Mouse (Mus musculus) kidney, adult 9 months (tissue): ENCODE measurements around the gene Miga2.
A peak's percentile ranks its signal among the peaks of the same experiment; 100 is the strongest.

Source experiments
- DNase-seq: peaks from one replicate; pipeline ENCODE4 v3.0.0; 2022

Gene Miga2

DNA sequence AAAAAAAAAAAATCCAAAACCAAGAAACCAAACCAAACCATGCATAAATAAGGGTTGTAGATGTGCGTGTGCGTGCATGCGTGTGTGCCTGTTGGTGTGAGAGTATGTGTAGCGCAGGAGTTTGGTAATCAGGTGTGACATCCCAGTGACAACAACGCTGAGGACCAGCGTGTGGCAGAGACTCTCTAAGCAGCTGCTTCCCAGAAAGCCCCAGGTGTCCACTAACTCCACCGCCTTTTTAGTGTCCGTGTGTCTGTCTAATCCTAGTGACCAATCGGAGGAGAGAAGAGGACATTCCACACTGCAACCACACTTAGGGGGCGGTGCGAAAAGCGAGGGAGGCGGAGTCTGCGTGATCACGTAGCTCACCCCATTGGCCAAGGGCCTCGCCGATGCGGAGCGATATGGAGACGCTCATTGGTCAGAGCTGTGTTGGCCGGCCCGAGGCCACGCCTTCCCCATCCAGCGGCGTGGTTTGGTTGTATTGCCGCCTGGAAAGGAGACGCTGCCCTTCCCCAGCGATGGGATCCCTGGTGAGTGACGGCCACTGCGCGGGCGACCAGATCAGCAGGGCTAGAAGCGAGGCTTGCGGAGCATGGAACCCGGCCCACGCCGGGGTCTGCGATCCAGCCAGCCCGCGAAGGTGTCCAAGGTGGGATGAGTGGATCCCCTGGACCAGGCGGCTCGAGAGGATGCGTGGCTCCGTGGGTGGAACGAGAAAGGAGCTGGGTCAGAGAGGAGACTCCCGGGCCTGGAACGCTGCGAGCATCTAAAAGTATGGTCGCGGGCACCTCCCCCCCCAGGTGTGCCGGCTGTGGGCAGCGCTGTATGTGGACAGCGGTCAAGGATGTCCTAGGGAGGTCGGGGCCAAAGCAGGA is at the start of gene Miga2:
Miga2 (plus strand) TSS at position 461 of the 878 bp plus-strand sequence.
- peak; percentile 100 for DNase-seq

DNA sequence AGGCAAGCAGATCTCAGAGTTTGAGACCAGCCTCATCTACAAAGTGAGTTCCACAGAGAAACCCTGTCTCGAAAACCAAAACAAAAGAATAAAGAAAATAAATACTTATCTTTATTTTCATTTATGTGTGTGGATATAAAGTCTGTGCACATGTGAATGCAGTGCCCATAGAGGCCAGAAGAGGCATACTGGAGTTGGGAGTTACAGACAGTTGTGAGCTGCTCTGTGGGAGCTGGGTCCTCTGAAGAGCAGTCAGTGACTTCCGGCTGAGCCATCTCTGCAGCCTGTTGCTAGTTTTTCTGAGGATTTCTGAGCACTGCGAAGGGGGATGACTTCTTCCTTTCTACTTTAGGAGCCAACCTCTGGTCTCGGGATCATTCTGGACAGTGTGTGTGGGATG is 47.9 kb upstream of the Miga2 start:
- no peak for DNase-seq

DNA sequence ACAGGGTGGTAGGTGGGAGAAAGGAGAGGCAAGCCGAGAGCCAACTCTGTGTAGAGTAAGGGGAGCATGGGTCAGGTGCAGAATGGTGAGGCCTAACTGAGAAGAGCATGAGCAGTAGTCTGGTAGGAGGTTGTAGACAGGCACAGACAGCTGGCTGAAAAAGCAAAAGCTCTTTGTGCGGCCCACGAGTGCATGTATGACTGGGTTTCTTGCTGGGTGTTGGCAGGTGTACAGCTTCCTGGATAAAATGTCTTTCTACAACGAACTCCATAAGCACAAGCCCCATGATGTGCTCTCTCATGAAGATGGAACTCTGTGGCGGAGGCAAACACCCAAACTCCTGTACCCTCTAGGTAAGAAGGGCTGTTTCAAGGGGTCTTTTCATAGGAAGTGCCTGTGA is 47.1 kb upstream of the Miga2 start:
- no peak for DNase-seq

DNA sequence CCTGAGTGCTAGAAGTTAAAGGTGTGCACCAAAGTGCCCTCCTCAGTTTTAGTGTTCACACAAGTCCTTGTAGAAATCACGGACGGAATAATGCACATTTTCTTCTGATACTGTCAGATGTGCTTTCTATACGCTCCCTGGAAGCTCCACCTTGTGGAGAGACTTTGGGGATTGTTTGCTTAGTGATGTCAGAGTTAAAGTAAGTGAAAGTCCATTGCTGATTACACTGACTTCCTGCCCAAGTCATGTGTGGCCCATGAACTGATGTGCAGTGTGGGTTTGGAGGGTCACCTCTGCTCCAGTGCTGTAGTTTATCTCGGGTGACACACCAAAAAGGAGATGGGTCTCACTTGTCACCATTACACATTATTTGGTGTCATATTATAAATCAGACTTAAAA is 44.8 kb upstream of the Miga2 start:
- no peak for DNase-seq

DNA sequence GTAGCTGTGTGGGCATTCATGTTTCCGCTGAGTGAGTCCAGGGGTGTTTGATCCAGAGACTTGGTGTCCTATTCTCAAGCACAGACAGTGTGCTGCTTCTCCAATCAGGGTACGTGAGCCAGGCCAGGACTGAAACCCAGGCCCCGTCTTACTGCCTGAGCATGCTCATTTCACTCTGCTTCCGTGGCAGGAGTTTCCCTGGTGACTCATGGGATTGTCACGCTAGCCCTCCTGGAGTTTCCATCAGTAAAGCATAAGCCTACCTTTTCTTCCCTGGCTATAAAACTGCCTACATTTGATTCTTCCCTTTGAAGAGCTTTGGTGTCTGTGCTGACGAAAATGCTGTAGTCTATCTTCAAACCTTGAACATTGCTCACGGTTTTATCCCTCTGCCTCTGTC is 40.9 kb upstream of the Miga2 start:
- DNase-seq = no peak

DNA sequence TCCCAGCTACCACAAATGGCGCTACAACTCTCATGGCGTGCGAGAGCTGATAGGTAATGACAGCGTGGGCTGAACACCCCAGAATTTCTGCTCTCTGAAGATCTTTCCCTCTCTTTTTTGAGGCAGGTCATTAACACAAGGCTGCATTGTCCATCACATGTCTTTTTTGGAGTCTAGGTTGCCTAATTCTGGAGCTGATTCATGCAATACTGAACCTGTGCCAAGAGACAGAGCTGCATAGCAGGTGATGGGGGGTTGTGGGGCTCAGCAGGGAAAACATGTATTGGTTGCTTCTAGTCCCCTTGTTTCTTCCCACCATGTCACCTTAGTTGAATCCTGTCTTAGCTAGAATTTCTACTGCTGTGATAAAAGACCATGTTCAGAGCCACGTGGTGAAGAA is 38.7 kb upstream of the Miga2 start:
- DNase-seq = no peak

DNA sequence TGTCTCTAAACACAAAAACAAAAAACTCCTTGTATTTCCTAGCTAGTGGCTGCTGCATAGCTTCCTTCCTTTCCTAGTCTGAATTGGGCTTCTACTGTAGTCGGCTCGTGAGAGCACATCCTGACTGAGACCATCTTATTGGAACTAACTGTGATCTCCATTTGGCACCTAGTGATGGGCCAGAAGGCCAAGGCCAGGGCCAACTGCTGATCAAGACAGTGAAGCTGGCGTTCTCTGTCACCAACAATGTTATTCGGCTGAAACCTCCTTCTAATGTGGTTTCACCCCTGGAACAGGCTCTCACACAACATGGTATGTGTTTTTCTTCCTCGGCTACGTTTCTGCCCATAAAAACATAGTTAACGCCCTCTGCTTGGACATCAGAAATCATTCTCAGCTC is 36.8 kb upstream of the Miga2 start:
- no peak for DNase-seq

DNA sequence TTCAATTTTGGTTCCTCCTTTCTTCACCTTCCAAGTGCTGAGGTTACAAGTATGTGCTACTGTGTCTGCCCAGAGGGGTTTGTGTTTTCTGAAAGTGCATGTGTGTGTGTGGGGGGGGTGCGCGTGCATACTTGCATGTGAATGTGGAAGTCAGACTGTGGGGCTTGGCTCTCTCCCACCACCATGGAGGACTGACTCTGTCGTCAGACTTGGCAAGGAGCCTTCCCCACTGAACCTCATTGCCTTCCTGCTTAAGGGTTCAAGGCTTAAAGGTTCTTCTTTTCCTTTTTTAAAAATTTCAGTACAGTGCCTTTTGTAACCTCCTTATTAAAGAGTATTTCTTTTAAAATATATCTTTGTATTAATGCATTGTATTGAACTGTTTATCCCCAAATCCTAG is 35.2 kb upstream of the Miga2 start:
- no peak for DNase-seq

DNA sequence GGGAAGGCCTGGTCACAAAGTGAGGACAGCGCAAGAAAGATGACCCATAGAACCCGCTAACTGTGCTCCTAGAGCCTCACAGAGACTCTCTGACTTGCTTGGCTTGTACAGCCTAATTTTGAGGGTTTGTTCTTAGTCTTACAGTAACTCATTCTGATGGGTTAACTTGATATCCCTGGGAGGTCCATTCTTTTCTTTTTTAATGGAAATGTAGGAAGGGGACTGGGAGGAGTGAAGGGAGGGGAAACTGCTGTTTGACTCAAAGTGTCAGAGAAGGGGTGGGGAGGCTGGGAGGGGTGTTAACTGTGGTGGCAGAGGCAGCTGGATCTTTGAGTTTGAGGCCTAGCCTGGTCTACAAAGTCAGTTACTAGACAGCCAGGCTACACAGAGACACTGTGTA is 28.7 kb upstream of the Miga2 start:
- DNase-seq = no peak

DNA sequence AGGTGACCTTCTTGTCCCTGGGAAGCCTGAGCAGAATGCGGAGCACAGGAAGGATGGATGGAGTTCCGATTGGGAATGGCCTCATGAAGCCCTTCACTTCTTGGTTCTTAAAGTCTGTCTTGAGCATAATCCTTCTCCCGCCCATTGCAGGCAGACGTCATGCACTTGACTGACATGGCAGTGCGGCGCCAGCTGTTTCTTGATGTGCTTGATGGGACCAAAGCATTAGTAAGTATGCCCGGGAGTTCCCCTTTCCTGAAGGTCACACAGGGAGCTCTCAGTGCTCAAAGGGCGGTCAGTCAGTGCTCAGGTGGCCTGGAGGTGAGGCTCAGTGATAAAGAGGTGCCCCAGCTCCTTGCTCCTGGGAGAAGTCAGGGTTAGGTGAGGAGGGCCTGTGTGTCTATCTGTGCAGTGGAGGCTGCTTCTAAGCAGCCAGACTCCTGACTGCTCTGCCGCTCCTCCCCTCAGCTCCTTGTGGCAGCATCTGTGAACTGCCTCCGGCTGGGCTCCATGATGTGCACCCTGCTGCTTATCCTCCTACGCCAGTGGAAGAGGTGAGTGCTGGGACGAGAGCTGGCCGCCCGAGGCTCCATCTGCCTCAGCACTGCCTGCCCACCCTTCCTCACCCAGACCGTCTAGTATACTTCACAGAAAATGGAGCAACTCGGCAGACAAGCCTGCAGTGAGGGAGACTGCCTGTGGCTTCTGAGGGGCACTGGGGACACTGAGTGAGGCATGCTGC is 27.7 kb upstream of the Miga2 start:
- DNase-seq = no peak

DNA sequence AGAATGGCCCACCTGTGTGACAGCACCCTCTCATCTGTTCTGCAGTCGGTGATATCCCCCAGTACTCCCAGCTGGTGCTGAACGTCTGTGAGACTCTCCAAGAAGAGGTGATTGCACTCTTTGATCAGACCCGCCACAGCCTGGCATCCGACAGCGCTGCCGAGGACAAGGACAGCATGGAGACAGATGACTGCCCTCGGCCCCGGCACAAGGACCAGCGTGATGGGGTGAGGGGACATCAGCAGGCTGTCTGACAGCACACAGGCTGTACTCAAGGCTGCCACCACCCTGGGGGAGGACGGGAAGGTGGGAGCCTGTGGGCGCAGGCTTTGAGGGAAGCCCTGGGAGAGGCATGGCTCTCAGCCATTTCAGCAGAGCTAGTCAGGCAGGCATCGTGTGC is 26.9 kb upstream of the Miga2 start:
- no peak for DNase-seq

DNA sequence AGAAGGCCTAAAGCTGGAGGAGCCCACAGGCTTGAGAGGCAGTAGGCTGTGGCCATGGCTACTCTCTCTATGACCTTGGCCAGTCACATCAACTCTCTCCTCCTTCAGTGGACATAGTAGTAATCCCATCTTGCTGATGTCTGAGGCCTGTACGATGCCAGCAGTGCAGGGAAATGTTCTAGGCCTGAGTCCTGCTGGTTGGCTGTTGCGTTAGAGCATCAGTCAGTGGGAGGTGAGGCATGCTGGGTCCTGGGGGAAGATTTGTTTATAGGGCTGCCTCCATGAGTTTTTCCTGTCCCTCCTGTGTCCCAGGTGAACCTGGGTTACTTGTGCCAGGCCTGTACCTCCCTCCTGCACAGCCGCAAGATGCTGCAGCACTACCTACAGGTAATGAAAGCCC is 22.0 kb upstream of the Miga2 start:
- DNase-seq = no peak

DNA sequence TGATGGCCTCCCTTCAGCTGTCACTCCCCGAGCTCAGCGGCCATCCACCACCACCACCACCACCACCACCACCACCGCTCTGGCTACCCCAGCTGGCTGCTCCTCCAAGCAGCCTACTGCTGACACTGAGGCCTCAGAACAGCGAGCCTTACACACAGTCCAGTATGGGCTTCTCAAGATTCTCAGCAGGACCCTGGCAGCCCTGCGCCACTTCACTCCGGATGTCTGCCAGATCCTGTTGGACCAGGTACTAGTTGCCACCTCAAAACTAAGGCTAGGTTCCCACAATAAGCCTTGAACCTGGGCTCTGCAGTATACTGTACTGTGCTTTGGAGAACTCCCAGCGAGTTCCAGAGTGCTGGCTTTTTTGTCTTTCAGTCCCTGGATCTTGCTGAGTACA is 21.5 kb upstream of the Miga2 start:
- no peak for DNase-seq

DNA sequence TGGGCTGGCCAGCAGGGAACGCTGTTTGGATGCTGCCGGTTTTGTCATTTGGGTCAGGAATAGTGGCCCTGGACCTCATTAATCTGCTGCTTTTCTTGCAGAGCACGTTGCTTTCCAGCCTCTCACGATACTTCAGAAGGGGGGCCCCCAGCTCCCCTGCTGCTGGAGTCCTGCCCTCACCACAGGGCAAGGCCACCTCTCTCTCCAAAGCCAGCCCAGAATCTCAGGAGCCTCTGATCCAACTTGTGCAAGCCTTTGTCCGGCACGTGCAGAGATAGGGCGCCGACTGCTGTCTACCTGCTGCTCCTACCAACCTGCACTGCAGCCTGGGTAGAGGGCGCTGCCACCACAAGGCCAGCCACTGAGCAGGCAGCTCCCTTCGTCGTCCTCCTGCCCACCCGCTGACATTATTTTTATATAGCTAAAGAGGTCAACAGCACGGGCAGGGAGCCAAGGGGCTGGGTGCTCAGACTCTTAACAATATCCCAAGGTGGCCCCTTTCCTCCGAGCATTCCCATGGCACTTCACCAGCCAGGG is 20.4 kb upstream of the Miga2 start:
- DNase-seq = no peak

DNA sequence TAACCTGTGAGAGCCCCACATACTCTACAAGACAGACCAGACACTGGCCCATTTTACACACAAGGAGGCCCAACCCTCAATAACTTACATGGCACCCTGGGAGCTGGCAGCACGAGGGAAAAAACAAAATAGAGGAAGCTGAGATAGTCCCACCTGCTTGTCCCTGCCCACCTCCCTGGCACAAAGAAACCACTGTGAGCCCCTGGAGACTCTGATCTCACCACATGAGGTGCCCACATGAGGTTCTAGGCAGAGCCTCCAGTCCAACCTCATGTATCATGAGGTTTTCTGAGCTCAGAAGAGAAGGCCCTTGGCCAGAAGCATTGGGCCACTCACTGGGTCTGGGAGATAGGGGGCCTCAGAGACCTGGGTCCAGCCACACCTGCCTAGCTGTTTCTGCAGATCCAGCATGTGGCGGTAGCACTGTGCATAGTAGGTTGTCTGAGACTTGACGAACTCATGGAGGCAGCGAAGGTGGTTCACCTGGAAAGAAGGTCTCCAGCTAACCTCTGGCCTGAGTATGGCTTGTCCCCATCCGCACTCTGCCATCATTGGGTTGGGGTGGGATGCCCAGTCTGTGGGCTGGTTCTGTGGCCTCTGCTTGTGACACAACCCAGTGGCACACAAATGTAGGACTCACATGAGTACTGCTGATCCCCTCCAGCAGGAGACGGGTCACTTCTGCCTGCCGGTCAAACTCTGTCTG is 17.9 kb upstream of the Miga2 start:
- no peak for DNase-seq

DNA sequence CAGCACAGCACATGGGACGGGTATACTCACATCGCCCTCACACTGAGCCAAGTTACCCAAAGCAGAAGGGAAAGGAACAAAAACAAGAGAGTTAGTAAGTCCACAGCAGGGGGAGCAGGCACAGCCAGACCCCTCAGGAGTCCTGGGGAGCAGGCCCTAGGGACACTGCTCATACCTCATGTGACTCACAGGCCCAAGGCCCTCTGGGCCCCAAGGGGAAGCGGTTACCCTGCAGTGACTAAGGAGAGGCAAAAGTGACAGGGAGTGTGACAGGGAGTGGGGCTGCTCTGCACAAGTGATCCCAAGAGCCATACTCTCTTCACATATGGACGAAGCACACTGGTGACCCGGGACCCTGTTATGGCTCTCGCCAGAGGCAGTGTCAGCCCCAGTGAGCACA is 14.8 kb upstream of the Miga2 start:
- no peak for DNase-seq

DNA sequence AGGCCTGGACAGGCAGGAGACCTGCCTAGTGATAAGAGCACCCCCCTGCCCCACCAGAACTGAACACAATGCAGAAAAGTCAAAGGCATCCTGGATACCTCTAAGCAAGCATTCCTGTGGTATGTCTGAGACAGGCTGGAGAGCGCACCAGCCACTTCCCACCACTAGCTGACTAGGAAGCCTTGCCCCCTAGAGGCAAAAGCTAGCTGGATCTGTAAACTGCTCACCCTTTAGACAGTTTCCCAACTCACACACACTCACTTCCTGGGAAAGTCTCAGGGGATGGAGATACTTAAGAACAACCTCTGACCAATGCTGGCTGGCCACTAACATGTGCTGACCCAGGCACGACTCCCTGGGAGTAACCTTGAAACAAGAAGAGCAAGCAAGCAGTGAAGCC is 12.9 kb upstream of the Miga2 start:
- no peak for DNase-seq

DNA sequence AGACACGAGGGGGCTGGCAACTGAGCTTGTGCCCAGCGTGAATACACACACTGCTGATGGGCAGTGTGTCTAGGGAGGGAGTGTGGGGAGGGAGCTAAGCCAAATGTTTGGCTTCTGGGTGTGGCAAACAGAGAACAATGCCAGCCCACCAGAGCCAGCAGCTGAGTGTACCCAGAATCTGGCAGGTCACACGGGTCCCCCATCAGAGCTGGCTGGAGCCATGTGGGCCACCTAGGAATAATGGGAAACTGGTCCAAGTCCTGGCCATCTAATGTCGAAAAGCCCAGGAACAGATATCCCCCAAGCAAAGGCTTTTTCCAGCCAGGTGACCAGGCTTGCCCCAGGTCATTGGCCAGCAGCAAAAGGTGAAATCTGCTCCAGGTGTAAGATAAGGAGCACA is 8.2 kb upstream of the Miga2 start:
- DNase-seq = no peak

DNA sequence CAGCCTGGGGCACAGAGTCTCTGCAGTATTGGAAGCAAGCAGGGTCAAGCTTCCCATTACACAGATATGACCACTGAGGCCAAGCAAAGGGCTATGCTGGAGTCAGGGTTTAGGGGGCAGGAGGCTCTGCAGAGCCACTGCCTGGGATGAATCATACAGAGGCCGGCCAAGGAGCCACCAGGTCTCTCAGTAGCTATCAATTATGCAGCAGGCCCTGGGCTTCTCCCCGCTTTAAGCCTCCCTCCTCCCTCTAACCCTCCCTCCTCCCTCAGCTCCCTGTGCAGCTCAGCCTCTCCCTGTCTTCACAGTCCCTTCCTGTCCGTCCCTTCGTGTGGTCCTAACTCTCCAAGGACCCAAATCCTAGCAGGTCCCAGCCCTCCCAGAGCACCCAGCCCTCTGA is 7.8 kb upstream of the Miga2 start:
- DNase-seq = no peak

DNA sequence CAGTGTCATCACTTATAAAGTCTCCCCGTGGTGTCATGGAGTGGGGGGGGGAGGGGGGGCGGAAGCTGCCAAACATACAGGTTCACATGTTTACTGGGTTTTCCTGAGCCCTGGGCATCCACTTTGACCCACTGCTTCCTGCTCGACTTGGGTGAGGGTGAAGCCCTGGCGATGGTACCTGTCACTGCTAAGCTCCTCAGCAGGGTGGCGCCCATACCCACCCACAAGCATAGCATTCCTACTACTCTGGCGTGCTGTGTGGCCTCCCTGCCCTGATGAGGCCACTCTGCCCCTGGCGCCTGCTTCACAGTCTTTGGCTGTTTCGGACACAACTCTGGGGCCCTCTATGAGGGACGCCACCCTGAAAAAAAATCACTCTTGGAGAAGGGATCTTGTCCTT is 7.1 kb upstream of the Miga2 start:
- DNase-seq = no peak

DNA sequence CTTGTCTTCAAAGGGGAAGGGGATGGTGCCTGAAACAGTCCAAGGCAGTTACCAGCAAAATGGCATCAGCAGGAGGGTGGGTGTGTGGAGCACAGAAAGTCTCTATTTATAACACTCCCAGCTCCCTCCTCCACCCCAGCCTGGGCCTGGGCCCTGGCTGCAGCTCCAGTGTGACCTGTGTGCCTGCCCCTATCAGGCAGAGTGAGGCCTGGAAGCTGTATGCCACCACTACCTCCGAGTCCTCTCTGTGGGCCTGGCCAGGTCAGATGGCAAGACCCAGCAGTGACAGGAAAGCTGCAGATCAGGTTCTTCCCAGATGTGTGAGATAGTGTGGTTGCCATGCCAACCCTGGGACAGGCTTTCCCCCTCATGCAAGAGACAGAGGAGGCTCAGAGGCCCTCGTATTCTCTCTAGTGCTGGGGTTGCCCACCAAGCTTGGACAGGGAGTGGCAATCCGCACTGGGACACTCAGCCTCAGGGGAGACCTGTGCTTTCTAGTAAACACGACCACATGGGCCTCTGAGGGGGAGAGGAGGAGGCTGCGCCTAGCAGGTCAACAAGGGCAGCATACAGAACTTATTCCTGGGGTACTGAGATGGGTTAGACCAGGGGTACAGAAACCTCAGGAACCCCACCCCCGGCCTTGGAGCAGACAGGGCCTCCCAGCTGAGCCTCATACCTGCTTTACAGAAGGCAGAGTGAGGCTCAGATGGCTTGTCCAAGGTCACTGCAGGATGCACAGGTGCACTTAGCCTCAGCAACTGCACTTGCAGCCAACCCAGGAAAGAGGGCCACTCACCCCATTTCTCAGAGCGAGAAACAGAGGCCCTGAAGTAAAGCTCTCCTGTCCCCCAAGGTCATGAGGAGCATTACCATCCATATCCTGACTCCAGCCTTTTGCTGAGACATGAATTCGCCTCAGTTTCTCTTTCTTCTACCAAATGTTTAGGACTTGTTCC is 6.2 kb upstream of the Miga2 start:
- DNase-seq = no peak
